Mouse (Mus musculus): ENCODE data around the gene Olfr25. TPM values are rescaled to one million over a fixed set of nuclear protein-coding genes. Genes with fewer than 3 reads are reported as not detected.

Gene Olfr25
- not detected in 2 replicates for polyA plus RNA-seq (2021; fragmentation: Nextera tagmentation)
- long read RNA-seq, experiment 1 = 0 reads
- long read RNA-seq, experiment 2 = 0 reads

DNA sequence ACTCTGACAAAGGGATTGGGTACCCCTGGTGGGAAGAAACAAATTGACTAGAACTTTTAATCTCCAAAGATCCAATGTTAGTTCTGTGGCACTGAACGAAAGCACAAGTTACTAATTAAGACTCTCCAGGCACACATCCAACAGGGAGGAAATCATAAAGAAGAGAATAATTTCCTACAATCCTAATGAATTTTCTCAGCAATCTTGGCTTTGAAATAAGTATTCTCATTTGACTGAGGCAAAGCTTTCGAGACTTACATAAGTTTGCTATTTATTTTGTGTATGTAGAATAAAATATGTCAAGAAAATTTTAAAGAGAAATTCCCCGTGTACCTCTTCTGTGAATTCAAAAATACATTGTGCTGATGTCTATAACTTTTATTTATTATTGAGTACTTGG is at the start of gene Olfr25:
Gene Olfr25 (plus strand): TSS at position 301 of the 400 bp plus-strand sequence.

DNA sequence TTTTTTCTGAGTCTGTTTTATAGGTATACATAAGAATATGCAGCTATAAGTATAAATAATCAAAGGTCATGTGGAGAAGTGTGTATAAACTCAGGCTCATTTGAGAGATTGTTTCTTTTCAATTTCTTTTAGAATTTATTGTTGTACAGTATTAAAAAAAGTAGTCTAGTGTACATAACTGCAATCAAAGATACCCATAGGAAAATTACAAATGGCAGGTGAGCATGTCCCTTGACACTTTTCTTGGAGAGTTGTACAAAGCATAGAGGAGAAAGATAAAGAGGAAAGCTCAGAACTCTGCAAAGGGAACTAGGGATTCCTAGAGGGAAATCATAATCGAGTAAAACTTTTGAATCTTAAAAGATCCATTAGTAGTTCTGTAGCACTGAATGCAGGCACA is 38.1 kb upstream of the Olfr25 start, which contains the start of gene Olfr896-ps1:
Gene Olfr896-ps1 (plus strand): TSS at position 301 of the 400 bp plus-strand sequence.

DNA sequence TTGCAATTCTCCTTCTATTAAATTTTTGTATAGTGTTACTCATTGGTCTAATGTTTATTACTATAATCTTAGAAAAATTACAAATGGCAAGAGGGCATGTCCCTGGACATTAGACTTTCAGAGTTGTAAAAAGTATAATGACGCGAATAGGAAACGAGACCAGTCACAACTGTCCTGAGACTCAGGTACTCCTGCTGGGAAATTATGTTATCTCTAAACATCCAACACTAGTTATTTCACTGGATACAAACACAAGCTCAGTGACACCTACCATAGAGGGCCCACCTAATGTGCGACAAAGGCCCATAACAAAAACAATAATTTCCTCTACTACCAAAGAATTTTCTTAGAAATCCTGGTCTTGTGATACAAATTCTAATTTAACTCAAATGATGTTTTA is 19.3 kb downstream of the Olfr25 start, which contains the start of gene Olfr898:
Gene Olfr898 (plus strand): TSS at position 301 of the 400 bp plus-strand sequence.

DNA sequence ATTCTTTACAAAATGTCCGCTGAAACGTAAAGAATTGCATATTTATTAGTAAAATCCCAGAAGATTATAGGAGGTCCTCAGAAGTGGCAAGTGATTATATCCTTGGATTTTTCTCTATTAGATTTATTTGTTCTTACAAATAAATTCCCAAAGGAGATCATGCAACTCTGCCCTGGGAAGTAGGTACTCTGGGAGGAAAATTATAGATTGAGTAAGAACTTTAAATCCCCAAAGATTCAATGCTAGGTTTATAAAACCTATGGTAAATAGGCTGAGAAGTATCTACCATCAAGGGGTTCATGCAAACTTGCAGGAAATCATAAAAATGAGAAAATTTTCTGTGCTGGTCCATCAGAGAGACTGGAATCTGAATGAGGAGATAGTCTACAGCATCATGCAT is 37.7 kb downstream of the Olfr25 start, which contains the start of gene Olfr250:
Gene Olfr250 (plus strand): TSS at position 301 of the 400 bp plus-strand sequence.

DNA sequence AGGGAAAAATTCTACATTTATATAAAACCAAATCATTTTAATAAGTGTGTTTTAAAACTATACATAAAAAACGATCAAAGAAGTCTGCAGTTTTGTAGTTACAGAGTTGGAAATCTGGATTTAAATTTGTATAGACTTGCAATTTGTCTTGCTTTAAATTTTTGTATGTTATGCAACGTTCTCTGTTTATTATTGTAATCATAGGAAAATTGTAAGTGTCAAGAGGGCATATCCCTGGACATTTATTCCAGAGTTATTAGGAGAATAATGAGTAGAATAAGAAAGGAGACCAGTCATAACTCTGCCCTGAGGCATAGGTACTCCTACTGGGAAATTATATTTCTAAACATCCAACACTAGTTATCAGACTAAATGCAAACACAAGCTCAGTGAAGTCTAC is 47.9 kb downstream of the Olfr25 start, which contains the start of gene Olfr251:
Gene Olfr251 (plus strand): TSS at position 301 of the 400 bp plus-strand sequence.

Other genes with a start within 250 kb of the Olfr25 start
- gene Olfr887, start 245.0 kb upstream of the Olfr25 start, polyA plus RNA-seq (2021; fragmentation: Nextera tagmentation) = not detected in 2 replicates
- not detected in 2 replicates for gene Olfr888, start 220.9 kb upstream of the Olfr25 start, polyA plus RNA-seq (2021; fragmentation: Nextera tagmentation)
- 0.15 and 0.23 TPM in 2 replicates for gene Olfr889, start 213.9 kb upstream of the Olfr25 start, polyA plus RNA-seq (2021; fragmentation: Nextera tagmentation)
- not detected in 2 replicates for gene Olfr890, start 186.5 kb upstream of the Olfr25 start, polyA plus RNA-seq (2021; fragmentation: Nextera tagmentation)
- gene Olfr891, start 148.2 kb upstream of the Olfr25 start, polyA plus RNA-seq (2021; fragmentation: Nextera tagmentation) = not detected in 2 replicates
- gene Olfr893, start 120.7 kb upstream of the Olfr25 start, polyA plus RNA-seq (2021; fragmentation: Nextera tagmentation) = not detected in 2 replicates
- gene Olfr894, start 111.0 kb upstream of the Olfr25 start, polyA plus RNA-seq (2021; fragmentation: Nextera tagmentation) = not detected in 2 replicates
- gene Olfr143, start 76.3 kb upstream of the Olfr25 start, polyA plus RNA-seq (2021; fragmentation: Nextera tagmentation) = not detected in 2 replicates
- not detected in 2 replicates for gene Olfr895, start 61.2 kb upstream of the Olfr25 start, polyA plus RNA-seq (2021; fragmentation: Nextera tagmentation)
- gene Olfr896-ps1, start 38.0 kb upstream of the Olfr25 start, polyA plus RNA-seq (2021; fragmentation: Nextera tagmentation) = not detected in 2 replicates
- not detected in 2 replicates for gene Olfr898, start 19.4 kb downstream of the Olfr25 start, polyA plus RNA-seq (2021; fragmentation: Nextera tagmentation)
- not detected in 2 replicates for gene Olfr250, start 37.8 kb downstream of the Olfr25 start, polyA plus RNA-seq (2021; fragmentation: Nextera tagmentation)
- gene Olfr251, start 48.0 kb downstream of the Olfr25 start, polyA plus RNA-seq (2021; fragmentation: Nextera tagmentation) = not detected in 2 replicates
- not detected in 2 replicates for gene Olfr147, start 72.6 kb downstream of the Olfr25 start, polyA plus RNA-seq (2021; fragmentation: Nextera tagmentation)
- gene Olfr901, start 100.4 kb downstream of the Olfr25 start, polyA plus RNA-seq (2021; fragmentation: Nextera tagmentation) = not detected in 2 replicates
- gene Olfr902, start 118.6 kb downstream of the Olfr25 start, polyA plus RNA-seq (2021; fragmentation: Nextera tagmentation) = not detected in 2 replicates
- not detected in 2 replicates for gene Olfr904, start 134.1 kb downstream of the Olfr25 start, polyA plus RNA-seq (2021; fragmentation: Nextera tagmentation)
- gene Olfr905, start 142.0 kb downstream of the Olfr25 start, polyA plus RNA-seq (2021; fragmentation: Nextera tagmentation) = not detected in 2 replicates
- gene Olfr906, start 158.0 kb downstream of the Olfr25 start, polyA plus RNA-seq (2021; fragmentation: Nextera tagmentation) = not detected in 2 replicates
- not detected in 2 replicates for gene Olfr907, start 166.7 kb downstream of the Olfr25 start, polyA plus RNA-seq (2021; fragmentation: Nextera tagmentation)
- not detected in 2 replicates for gene Olfr911-ps1, start 192.5 kb downstream of the Olfr25 start, polyA plus RNA-seq (2021; fragmentation: Nextera tagmentation)
- gene Olfr910, start 208.8 kb downstream of the Olfr25 start, polyA plus RNA-seq (2021; fragmentation: Nextera tagmentation) = not detected in 2 replicates